Comparison of ENCODE assay signal across 32 mouse cellular contexts in genomic region chr11:46348416-46348815, GRCm38 (mm10). TPM values are rescaled to one million over a fixed set of nuclear protein-coding genes. Genes with fewer than 3 reads are reported as not detected.
DNase-seq lines count a peak whose midpoint lies in the region; ATAC-seq and TF ChIP-seq lines count a peak whose summit lies in the region.
"Had no signal": no experiment of that assay in that cellular context is flagged by ENCODE, and none has a peak within 500 bp of the region (broad histone marks: within the 10 kb centered on the region; RNA-seq: fewer than 3 reads in every experiment).

No protein-coding gene starts in this region.

- no peak; the same call in 1 of the 2 replicates for TF ChIP-seq RAD21 in CH12.LX (IDR thresholded peaks at IDR 0.05; ENCODE audit: low read depth, low read length)

- TF ChIP-seq POLR2A in CH12.LX (IDR thresholded peaks at IDR 0.05; ENCODE audit: low read depth, low read length) = no peak

- dilution Hi-C loops in CH12.LX (cut with MboI; ENCODE audit: extremely low pct_ligation_motif_present, extremely low pct_unique_long_range_greater_than_20kb, low sequenced_read_pairs) = no loop called here

- peak; percentile 54 for TF ChIP-seq EP300 in CH12.LX (IDR thresholded peaks at IDR 0.05; ENCODE audit: low read length)

- TF ChIP-seq CTCF in CH12.LX (conservative IDR thresholded peaks at IDR 0.05 in 1 of 2, IDR thresholded peaks at IDR 0.05 in 1 of 2; ENCODE audit: low read depth in 2 of 2, low read length in 2 of 2) = no peak

- H3K36me3 ChIP-seq in CH12.LX (replicated peaks in 1 of 2; ENCODE audit: control insufficient read depth in 1 of 2, insufficient read depth in 1 of 2, low read length in 1 of 2) = no peaks in the 10 kb centered on the region
- H3K36me3 ChIP-seq: embryonic facial prominence, embryonic 10.5 days; embryonic facial prominence, embryonic 13.5 days; forebrain, embryonic 12.5 days; forebrain, embryonic 15.5 days; G1E; heart, embryonic 12.5 days; heart, embryonic 15.5 days; intestine, embryonic 15.5 days had no signal

- DNase-seq in CD4-positive helper T cell, adult 2 months (ENCODE audit: low read depth, low spot score) = peak; percentile 59
- peak; percentile 54 for DNase-seq in CH12.LX (ENCODE audit: extremely low read depth)
- DNase-seq in heart, postnatal 4 days = no peak
- DNase-seq in cerebellum, adult 9-10 months = no peak
- no peak for DNase-seq in cerebellum, adult 9-11 months
- DNase-seq: adrenal gland, adult 2 months; adrenal gland, postnatal 14 days; cerebellum, adult 18-20 months; cerebellum, postnatal 10 days; cerebellum, postnatal 36 days; embryo, embryonic 11 days; gastrocnemius, postnatal 25 days; heart, adult 18-20 months; heart, postnatal 10 days; heart, postnatal 36 days; kidney, adult 11 months had no signal

- H3K4me3 ChIP-seq in CH12.LX (replicated peaks in 1 of 3; ENCODE audit: low read depth in 2 of 3, low read length in 2 of 3, poor library complexity in 1 of 3) = no peak overlapping the region
- H3K4me3 ChIP-seq: embryonic facial prominence, embryonic 10.5 days; embryonic facial prominence, embryonic 13.5 days; erythroblast, embryonic 14.5 days; forebrain, embryonic 12.5 days; forebrain, embryonic 15.5 days; heart, embryonic 12.5 days; heart, embryonic 15.5 days; intestine, embryonic 15.5 days had no signal

- in situ Hi-C loops in CH12.LX (cut with MboI; ENCODE audit: low pct_ligation_motif_present, low pct_unique_long_range_greater_than_20kb, low sequenced_read_pairs) = loop anchor here (5.0 kb wide), 1 partner anchor 41 kb away; no protein-coding TSS in a partner anchor

- no peaks in the 10 kb centered on the region for H3K9me3 ChIP-seq in CH12.LX (replicated peaks; ENCODE audit: low read length)
- H3K9me3 ChIP-seq: embryonic facial prominence, embryonic 10.5 days; embryonic facial prominence, embryonic 13.5 days; forebrain, embryonic 12.5 days; forebrain, embryonic 15.5 days; G1E; heart, embryonic 12.5 days; heart, embryonic 15.5 days; intestine, embryonic 15.5 days had no signal

- H3K27ac ChIP-seq in CH12.LX (ENCODE audit: insufficient read depth, low read depth) = no peak overlapping the region
- H3K27ac ChIP-seq: embryonic facial prominence, embryonic 13.5 days; forebrain, embryonic 12.5 days; forebrain, embryonic 15.5 days; heart, embryonic 15.5 days; hindbrain, embryonic 14.5 days; hindbrain, postnatal 0 days; intestine, embryonic 15.5 days had no signal

- H3K27me3 ChIP-seq in CH12.LX (replicated peaks) = no peaks in the 10 kb centered on the region
- H3K27me3 ChIP-seq: embryonic facial prominence, embryonic 13.5 days; forebrain, embryonic 12.5 days; forebrain, embryonic 15.5 days; heart, embryonic 12.5 days; heart, embryonic 15.5 days; intestine, embryonic 15.5 days had no signal

- peaks cover 27 to 62% of the 10 kb centered on the region in 2 experiments for H3K4me1 ChIP-seq in CH12.LX (ENCODE audit: control insufficient read depth in 1 of 2, insufficient read depth in 2 of 2)
- H3K4me1 ChIP-seq: forebrain, embryonic 12.5 days; forebrain, embryonic 15.5 days; intestine, embryonic 15.5 days had no signal

- H3K4me2 ChIP-seq in CH12.LX (ENCODE audit: insufficient read depth, low read depth, poor library complexity, severe bottlenecking) = no peak overlapping the region
- H3K4me2 ChIP-seq: embryonic facial prominence, embryonic 13.5 days; forebrain, embryonic 12.5 days; forebrain, embryonic 15.5 days; heart, embryonic 12.5 days; heart, embryonic 15.5 days; hindbrain, embryonic 14.5 days; intestine, embryonic 15.5 days had no signal

- H3K79me2 ChIP-seq in CH12.LX (replicated peaks; ENCODE audit: control insufficient read depth, extremely low read depth, insufficient read depth, poor library complexity, severe bottlenecking) = no peaks in the 10 kb centered on the region

- H3K9ac ChIP-seq in CH12.LX (ENCODE audit: insufficient read depth, low read depth) = no peak overlapping the region
- H3K9ac ChIP-seq: embryonic facial prominence, embryonic 13.5 days; forebrain, embryonic 12.5 days; forebrain, embryonic 15.5 days; heart, embryonic 12.5 days; heart, embryonic 15.5 days; hindbrain, embryonic 14.5 days; intestine, embryonic 15.5 days had no signal

- peak; percentile 30 for ATAC-seq in inflammation-experienced regulatory T-cells, adult 6 months
- ATAC-seq: forebrain, embryonic 15.5 days; hindbrain, postnatal 0 days; intestine, embryonic 15.5 days; Patski had no signal

TF ChIP-seq in CH12.LX, 34 proteins besides CTCF, POLR2A, EP300 and RAD21:
- no peak for TF ChIP-seq JUN (IDR thresholded peaks at IDR 0.05; ENCODE audit: insufficient read depth, low read depth, low read length)
- TF ChIP-seq ETS1 (conservative IDR thresholded peaks at IDR 0.05; ENCODE audit: low read depth, low read length) = peak; percentile 74
- TF ChIP-seq USF2 (conservative IDR thresholded peaks at IDR 0.05; ENCODE audit: low read depth, low read length) = no peak
- TF ChIP-seq MAZ (IDR thresholded peaks at IDR 0.05; ENCODE audit: low read depth, low read length) = no peak
- TF ChIP-seq ZC3H11A (IDR thresholded peaks at IDR 0.05; ENCODE audit: low read depth, low read length) = no peak
- TF ChIP-seq ZMIZ1 (IDR thresholded peaks at IDR 0.05; ENCODE audit: low read depth, low read length) = no peak
- TF ChIP-seq JUND (conservative IDR thresholded peaks at IDR 0.05; ENCODE audit: low read depth, low read length) = no peak
- no peak for TF ChIP-seq CHD1 (IDR thresholded peaks at IDR 0.05; ENCODE audit: low read depth, low read length)
- no peak for TF ChIP-seq NRF1 (IDR thresholded peaks at IDR 0.05; ENCODE audit: low read depth, low read length)
- no peak for TF ChIP-seq PAX5 (IDR thresholded peaks at IDR 0.05; ENCODE audit: low read length)
- TF ChIP-seq MAFK (IDR thresholded peaks at IDR 0.05; ENCODE audit: insufficient replicate concordance, low read length) = 0 out of 2 replicates have a peak, but pooled peaks have one; percentile 62
- no peak for TF ChIP-seq E2F4 (IDR thresholded peaks at IDR 0.05; ENCODE audit: insufficient replicate concordance, low read depth, low read length)
- TF ChIP-seq BHLHE40 (IDR thresholded peaks at IDR 0.05; ENCODE audit: low read depth, low read length) = peak; percentile 91
- TF ChIP-seq MYC (IDR thresholded peaks at IDR 0.05; ENCODE audit: low read depth, low read length) = peak; percentile 67; the same call in 1 of the 2 replicates
- TF ChIP-seq SMC3 (IDR thresholded peaks at IDR 0.05; ENCODE audit: low read depth, low read length) = 0 out of 2 replicates have a peak, but pooled peaks have one; percentile 2
- TF ChIP-seq USF1 (IDR thresholded peaks at IDR 0.05; ENCODE audit: low read depth, low read length) = no peak
- TF ChIP-seq RCOR1 (conservative IDR thresholded peaks at IDR 0.05; ENCODE audit: low read depth, low read length) = no peak
- TF ChIP-seq TCF12 (IDR thresholded peaks at IDR 0.05; ENCODE audit: low read depth, low read length) = 0 out of 2 replicates have a peak, but pooled peaks have one; percentile 7
- no peak for TF ChIP-seq GABPA (IDR thresholded peaks at IDR 0.05; ENCODE audit: insufficient replicate concordance, low read depth, low read length)
- TF ChIP-seq MAX (IDR thresholded peaks at IDR 0.05; ENCODE audit: low read length) = peak; percentile 65; the same call in 1 of the 2 replicates
- TF ChIP-seq MEF2A (IDR thresholded peaks at IDR 0.05; ENCODE audit: borderline replicate concordance, low read depth, low read length) = peak; percentile 34; the same call in 1 of the 2 replicates
- no peak for TF ChIP-seq NELFE (IDR thresholded peaks at IDR 0.05; ENCODE audit: low read depth, low read length)
- TF ChIP-seq POLR2AphosphoS2 (IDR thresholded peaks at IDR 0.05; ENCODE audit: low read depth, low read length) = no peak
- no peak for TF ChIP-seq HCFC1 (IDR thresholded peaks at IDR 0.05; ENCODE audit: low read depth, low read length)
- TF ChIP-seq UBTF (IDR thresholded peaks at IDR 0.05; ENCODE audit: low read depth, low read length) = no peak
- TF ChIP-seq ELF1 (IDR thresholded peaks at IDR 0.05; ENCODE audit: low read depth, low read length) = no peak; the same call in 1 of the 2 replicates

RNA-seq across cellular contexts. Expression of gene Cyfip2, which starts 35.8 kb away (rescaled TPM):
- 77.6 and 97.6 TPM in 2 replicates for total RNA-seq in CH12.LX (2012; rRNA removed)
- 36.1 and 40.7 TPM in 2 replicates for total RNA-seq in CH12.LX (2014; rRNA removed)
- polyA plus RNA-seq in CH12.LX (2012; ENCODE audit: insufficient read length, low read depth) = 161 and 194 TPM in 2 replicates
- polyA plus RNA-seq in inflammation-experienced regulatory T-cells, adult 6 months (2017; shearing (Covaris generic)) = 10 to 100 TPM; 64.0 to 82.6 (median 70.0) TPM
- 10 to 100 TPM; 14.8 to 15.3 TPM for total RNA-seq in heart, postnatal 4 days (2021)

RNA-seq across cellular contexts. Expression of gene Itk, which starts 40.9 kb away (rescaled TPM):
- 0.29 and 0.64 TPM in 2 replicates for total RNA-seq in CH12.LX (2012; rRNA removed)
- total RNA-seq in CH12.LX (2014; rRNA removed) = 0.11 and 0.14 TPM in 2 replicates
- 0.14 and 0.17 TPM in 2 replicates for polyA plus RNA-seq in CH12.LX (2012; ENCODE audit: insufficient read length, low read depth)
- polyA plus RNA-seq in inflammation-experienced regulatory T-cells, adult 6 months (2017; shearing (Covaris generic)) = 100 to 1,000 TPM in 2 of 3 experiments, 10 to 100 TPM in 1; 82.4 to 182 (median 158) TPM
- total RNA-seq in heart, postnatal 4 days (2021) = under 1 TPM; 0.18 to 0.21 TPM
- total RNA-seq: gastrocnemius, adult 8-10 months; hindbrain, postnatal 0 days had no signal
- polyA plus RNA-seq: embryonic facial prominence, embryonic 13.5 days; forebrain, embryonic 12.5 days; forebrain, embryonic 15.5 days; heart, embryonic 12.5 days; hindbrain, embryonic 11.5 days had no signal

RNA-seq across cellular contexts. Expression of gene Fam71b, which starts 47.9 kb away (rescaled TPM):
- total RNA-seq in CH12.LX (2012; rRNA removed) = 2.6 and 2.7 TPM in 2 replicates
- 0.46 TPM in 1 of 2 replicates, not detected in the other for total RNA-seq in CH12.LX (2014; rRNA removed)
- 2.4 and 2.6 TPM in 2 replicates for polyA plus RNA-seq in CH12.LX (2012; ENCODE audit: insufficient read length, low read depth)
- polyA plus RNA-seq in inflammation-experienced regulatory T-cells, adult 6 months (2017; shearing (Covaris generic)) = under 1 TPM in 1 of 3 experiments, not detected in 2; 0.69 TPM
- total RNA-seq in heart, postnatal 4 days (2021) = not detected
- total RNA-seq: adrenal gland, adult 2 months; adrenal gland, postnatal 14 days; gastrocnemius, adult 8-10 months; gastrocnemius, postnatal 25 days; heart, adult 18-20 months; heart, postnatal 10 days; heart, postnatal 36 days; hindbrain, postnatal 0 days had no signal
- polyA plus RNA-seq: adrenal gland, adult 2 months; cortical plate, adult 2 months; embryonic facial prominence, embryonic 10.5 days; embryonic facial prominence, embryonic 13.5 days; erythroblast, embryonic 14.5 days; forebrain, embryonic 12.5 days; forebrain, embryonic 15.5 days; G1E; heart, embryonic 12.5 days; heart, embryonic 15.5 days; hindbrain, embryonic 11.5 days; hindbrain, embryonic 14.5 days; hindbrain, postnatal 0 days; intestine, embryonic 15.5 days; Patski had no signal

Comparison
In these comparisons a context has a peak if more than half of its experiments do, and no peak if none do; other contexts are left out.
1. DNase-seq: peak in CD4-positive helper T cell, adult 2 months (single experiment) and CH12.LX (single experiment); none in heart, postnatal 4 days (single experiment), cerebellum, adult 9-10 months (single experiment) and cerebellum, adult 9-11 months (single experiment).